Mouse (Mus musculus): ENCODE results near the gene 1700021F05Rik.

DNA sequence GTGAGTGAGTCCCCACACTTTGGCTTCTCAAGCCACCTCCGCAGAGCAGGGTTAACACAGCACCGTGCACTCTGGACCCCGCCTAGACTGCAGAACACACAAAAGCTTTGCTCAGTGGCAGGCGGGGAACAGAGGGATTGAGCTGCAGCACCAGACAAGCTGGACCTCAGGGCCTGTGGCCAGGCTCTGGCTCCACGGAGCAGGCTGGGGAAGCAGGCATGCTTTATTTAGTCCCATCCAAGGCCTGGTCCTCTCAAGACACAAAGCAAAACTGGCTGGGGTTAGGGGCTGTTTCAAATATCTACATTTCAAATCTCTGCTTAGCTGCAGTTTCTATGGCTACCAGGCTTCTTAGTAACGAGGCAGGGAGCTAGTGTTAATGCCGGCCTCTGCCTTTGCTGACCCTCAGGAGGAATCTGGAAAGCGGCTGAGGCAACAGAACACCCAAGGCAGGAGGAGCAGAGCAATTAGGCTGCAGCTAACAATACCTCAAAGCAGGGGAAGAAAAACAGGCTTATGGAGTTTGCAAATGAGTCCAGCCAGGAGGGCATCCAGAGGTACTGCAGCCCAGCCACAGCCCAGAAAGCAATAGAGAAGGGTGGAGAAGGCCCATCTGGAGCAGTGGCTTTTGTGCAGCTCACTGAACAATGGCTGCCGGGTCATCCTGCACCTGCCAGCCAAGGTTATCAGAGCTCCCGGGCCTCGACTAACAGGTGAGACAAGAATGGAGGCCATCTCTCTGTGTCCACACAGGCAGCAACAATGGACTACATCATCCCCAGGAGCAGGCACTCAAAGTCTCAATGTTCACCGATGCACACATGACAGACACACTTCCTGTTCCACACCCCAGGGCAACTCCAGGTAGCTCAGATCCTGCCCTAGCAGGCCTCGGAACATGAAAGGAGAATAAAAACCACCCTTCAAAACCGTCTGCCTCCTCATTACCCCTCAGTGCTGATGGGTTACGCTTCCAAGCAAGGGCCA is 13.2 kb downstream of the 1700021F05Rik start:
- TF ChIP-seq CTCF (IDR thresholded peaks at IDR 0.05; ENCODE audit: insufficient read depth, low read length) (no peak), POLR2A (IDR thresholded peaks at IDR 0.05; ENCODE audit: borderline replicate concordance, extremely low read depth, low read depth, low read length) (no peak)
